Mouse (Mus musculus): ENCODE data around the gene Clec9a.
A peak's percentile ranks its signal among the peaks of the same experiment; 100 is the strongest.

Gene Clec9a

GRCm38 (mm10) chr6:129423734-129424072 lies 15.0 kb downstream of the Clec9a start:
- peak; percentile 34 to 57 for DNase-seq (ENCODE audit: low spot score in 2 of 2)

- DNase-seq (ENCODE audit: low spot score in 2 of 2) = no peak
These were observed 16.6 kb downstream of the Clec9a start for GRCm38 (mm10) chr6:129425217-129425616.

- no peak for DNase-seq (ENCODE audit: low spot score in 2 of 2)
These were observed 17.1 kb downstream of the Clec9a start for GRCm38 (mm10) chr6:129425812-129426211.

GRCm38 (mm10) chr6:129427281-129427680 lies 18.6 kb downstream of the Clec9a start:
- DNase-seq (ENCODE audit: low spot score in 2 of 2) = no peak

- DNase-seq (ENCODE audit: low spot score in 2 of 2) = no peak
These were observed 25.6 kb downstream of the Clec9a start for GRCm38 (mm10) chr6:129434239-129434638.

GRCm38 (mm10) chr6:129436025-129436424 lies 27.4 kb downstream of the Clec9a start:
- DNase-seq (ENCODE audit: low spot score in 2 of 2) = no peak

GRCm38 (mm10) chr6:129438033-129438432 lies 29.4 kb downstream of the Clec9a start:
- DNase-seq (ENCODE audit: low spot score in 2 of 2) = no peak

GRCm38 (mm10) chr6:129449743-129450142 lies 41.1 kb downstream of the Clec9a start:
- no peak for DNase-seq (ENCODE audit: low spot score in 2 of 2)

GRCm38 (mm10) chr6:129451411-129452039 lies 42.9 kb downstream of the Clec9a start, which contains the start of gene Clec1a:
Clec1a (minus strand) TSS chr6:129452000.
- no peak for DNase-seq (ENCODE audit: low spot score in 2 of 2)

- DNase-seq (ENCODE audit: low spot score in 2 of 2) = no peak
These were observed 62.7 kb downstream of the Clec9a start for GRCm38 (mm10) chr6:129471386-129471785.

- no peak for DNase-seq (ENCODE audit: low spot score in 2 of 2)
These were observed 64.0 kb downstream of the Clec9a start for GRCm38 (mm10) chr6:129472627-129473026.
